Mouse (Mus musculus): Measurements from ENCODE around the gene Rnf41.

GRCm38 (mm10) chr10:128388941-128389340 lies 22.5 kb upstream of the Rnf41 start:
- TF ChIP-seq TCF12 (IDR thresholded peaks at IDR 0.05; ENCODE audit: low read depth, low read length) (no peak), ZMIZ1 (IDR thresholded peaks at IDR 0.05; ENCODE audit: low read depth, low read length) (no peak), SMC3 (IDR thresholded peaks at IDR 0.05; ENCODE audit: low read depth, low read length) (no peak), USF1 (IDR thresholded peaks at IDR 0.05; ENCODE audit: low read depth, low read length) (no peak), EP300 (IDR thresholded peaks at IDR 0.05; ENCODE audit: low read depth in 1 of 2, low read length in 2 of 2) (no peak)

Measured in MEL (cell line).